Mouse (Mus musculus) intestine, embryonic 14.5 days (tissue): ENCODE results near the gene Il9. TPM values are rescaled to one million over a fixed set of nuclear protein-coding genes. Genes with fewer than 3 reads are reported as not detected.
A peak's percentile ranks its signal among the peaks of the same experiment; 100 is the strongest.

ENCODE experiments used
- ATAC-seq: fragments of 200-750 bp; cut with Nextera tagmentation; replicated peaks from 2 replicates; pipeline ENCODE4 v1.8.0; 2017; ENCODE audit warnings: low read depth, moderate number of reproducible peaks, moderate TSS enrichment, moderate library complexity; ENCODE audit not compliant: low FRiP score, low TSS enrichment
- DNase-seq: peaks from one replicate; pipeline ENCODE4 v3.0.0-alpha.2; 2018; ENCODE audit warnings: low spot score
- H3K27ac ChIP-seq: fragments of 300-500 bp; sonication (generic); 2 replicates; pipeline ENCODE4 v1.5.1; 2014; ENCODE audit warnings: low read depth, mild to moderate bottlenecking, control low read depth
- H3K27me3 ChIP-seq: fragments of 300-500 bp; sonication (generic); replicated peaks from 2 replicates; pipeline ENCODE4 v1.6.1; 2014; ENCODE audit warnings: low read length, control low read depth; ENCODE audit not compliant: control insufficient read depth, insufficient read depth
- H3K36me3 ChIP-seq: fragments of 300-500 bp; sonication (generic); 2 replicates; pipeline ENCODE4 v1.6.1; 2014; ENCODE audit warnings: low read length, control low read depth; ENCODE audit not compliant: control insufficient read depth, insufficient read depth
- H3K4me1 ChIP-seq: fragments of 300-500 bp; sonication (generic); replicated peaks from 2 replicates; pipeline ENCODE4 v1.6.1; 2014; ENCODE audit warnings: low read length, control low read depth, mixed read lengths; ENCODE audit not compliant: control insufficient read depth, insufficient read depth
- H3K4me2 ChIP-seq: fragments of 300-500 bp; sonication (generic); 2 replicates; pipeline ENCODE4 v1.6.1; 2014; ENCODE audit warnings: low read length
- H3K4me3 ChIP-seq: fragments of 300-500 bp; sonication (generic); 2 replicates; pipeline ENCODE4 v1.5.1; 2014; ENCODE audit warnings: low read depth, low read length, control low read depth, mixed read lengths
- H3K9ac ChIP-seq: fragments of 300-500 bp; sonication (generic); 2 replicates; pipeline ENCODE4 v1.6.1; 2014; ENCODE audit warnings: mild to moderate bottlenecking, low read length
- H3K9me3 ChIP-seq: fragments of 300-500 bp; sonication (generic); 2 replicates; pipeline ENCODE4 v1.6.1; 2016; ENCODE audit warnings: low read length, control low read depth; ENCODE audit not compliant: control insufficient read depth
- WGBS: fragments of 180-500 bp; shearing (Covaris S2); extraction: QIAGEN DNeasy Blood & Tissue Kit; methylation state at CpG from one replicate; pipeline ENCODE4 v1.1.7; 2014; 5-methylcytosine and 5-hydroxymethylcytosine counted together
- polyA plus RNA-seq: library from polyadenylated mRNA; unstranded; fragments of >200 nt; fragmentation: Nextera tagmentation; extraction: Ambion mirVana; gene quantifications from 2 replicates; pipeline ENCODE4 v1.2.1, GENCODE M21; 2014

Il9 gene
- polyA plus RNA-seq, 1 experiment from 2014 or later: not detected

- no peaks in the 10 kb centered on the region for H3K4me1 ChIP-seq
- no peak overlapping the region for H3K4me2 ChIP-seq
- 65% methylated on average over 7 of the region's 7 CpGs for WGBS
- H3K4me3 ChIP-seq: no peak overlapping the region
- no peaks in the 10 kb centered on the region for H3K36me3 ChIP-seq
- no peak overlapping the region for H3K27ac ChIP-seq
- no peaks in the 10 kb centered on the region for H3K9me3 ChIP-seq
- peaks cover 24% of the 10 kb centered on the region for H3K27me3 ChIP-seq
- ATAC-seq (no peak), DNase-seq (no peak)
- H3K9ac ChIP-seq: no peak overlapping the region
These were observed 38.6 kb downstream of the Il9 start for GRCm38 (mm10) chr13:56443411-56443810.

- H3K27me3 ChIP-seq: peaks cover 53% of the 10 kb centered on the region
- H3K36me3 ChIP-seq: no peaks in the 10 kb centered on the region
- 0 out of 2 replicates have a peak, but pooled peaks cover 3% of the 10 kb centered on the region for H3K4me1 ChIP-seq
- H3K9me3 ChIP-seq: no peaks in the 10 kb centered on the region
- peak within 1 kb of the TSS; percentile 34 for H3K4me3 ChIP-seq
- DNase-seq: peak; percentile 69
- H3K27ac ChIP-seq: no peak within 1 kb of the TSS
- H3K9ac ChIP-seq: peak within 1 kb of the TSS; percentile 1; the same call in 1 of the 2 replicates
- ATAC-seq: peak; percentile 58; the same call in 1 of the 2 replicates
- H3K4me2 ChIP-seq: peak within 1 kb of the TSS; percentile 55
- WGBS: 3% methylated on average over 51 of the region's 51 CpGs
These were observed 43.6 kb downstream of the Il9 start, which contains the start of gene Slc25a48 for GRCm38 (mm10) chr13:56438211-56439075. Slc25a48 (plus strand) TSS chr13:56438355.

DNA sequence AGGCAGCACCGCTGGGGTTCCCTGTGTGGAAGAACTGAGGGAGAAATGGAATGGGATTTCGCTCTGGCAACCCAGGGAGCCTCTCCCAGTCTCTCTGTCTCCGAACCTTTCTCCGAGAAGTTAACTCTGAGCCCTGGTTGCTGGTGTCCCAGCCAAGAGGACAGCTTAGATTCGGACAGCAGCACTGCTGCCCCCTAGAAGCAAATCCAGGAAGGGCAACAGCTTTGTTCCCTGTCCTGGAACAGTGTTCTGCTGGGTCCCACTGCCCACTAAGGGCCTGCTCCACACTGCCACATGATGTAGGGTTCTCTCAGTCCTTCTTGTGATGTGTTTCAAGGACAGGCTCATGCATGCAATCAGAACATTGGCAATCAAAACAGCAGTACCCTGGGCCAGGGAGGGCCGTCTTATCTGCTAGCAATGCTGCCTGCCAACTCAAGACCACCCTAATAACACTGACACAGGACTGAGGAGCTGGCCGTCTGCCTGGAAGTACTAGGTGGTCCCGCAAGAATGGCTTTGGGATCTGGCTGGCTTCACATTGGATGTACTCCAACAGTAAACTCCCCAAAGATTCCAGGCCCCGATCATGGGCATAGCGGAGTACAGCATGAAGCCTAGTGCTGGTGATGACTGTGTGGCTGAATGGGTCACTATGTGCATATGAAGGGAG, 46.3 kb downstream of the Il9 start:
- ATAC-seq (no peak), DNase-seq (no peak)
- H3K27ac ChIP-seq: no peak overlapping the region
- WGBS: 61% methylated on average over 10 of the region's 10 CpGs
- peaks cover 51% of the 10 kb centered on the region for H3K27me3 ChIP-seq
- H3K4me1 ChIP-seq: 0 out of 2 replicates have a peak, but pooled peaks cover 3% of the 10 kb centered on the region
- H3K9me3 ChIP-seq: no peaks in the 10 kb centered on the region
- no peak overlapping the region for H3K9ac ChIP-seq
- H3K4me2 ChIP-seq: no peak overlapping the region
- H3K36me3 ChIP-seq: no peaks in the 10 kb centered on the region
- no peak overlapping the region for H3K4me3 ChIP-seq

DNA sequence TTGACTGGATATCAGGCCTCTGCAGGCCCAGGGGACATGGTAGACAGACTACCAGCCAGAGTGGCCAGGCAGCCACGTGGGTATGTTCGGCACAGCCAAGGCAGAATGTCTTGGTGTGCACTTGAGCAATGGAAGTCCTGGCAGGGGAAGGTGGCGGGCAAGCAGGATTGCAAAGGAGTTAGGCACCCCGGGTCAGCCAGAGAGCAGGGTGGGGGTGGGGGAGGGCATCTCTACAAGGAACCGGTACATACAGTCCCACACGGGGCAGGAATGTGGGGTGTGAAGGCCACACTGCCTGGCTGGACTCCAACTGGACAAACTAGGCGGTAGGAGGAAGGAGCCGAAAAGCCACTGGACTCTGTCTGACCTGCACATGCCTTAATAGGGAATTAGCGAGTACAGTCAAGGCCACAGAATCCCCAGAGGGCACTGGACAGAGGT, 47.7 kb downstream of the Il9 start:
- WGBS: 83% methylated on average over 9 of the region's 9 CpGs
- Histone ChIP-seq H3K27ac (no peak overlapping the region), H3K9ac (no peak overlapping the region), H3K36me3 (no peaks in the 10 kb centered on the region), H3K9me3 (no peaks in the 10 kb centered on the region), H3K4me1 (0 out of 2 replicates have a peak, but pooled peaks cover 3% of the 10 kb centered on the region), H3K4me2 (no peak overlapping the region), H3K27me3 (peaks cover 38% of the 10 kb centered on the region), H3K4me3 (no peak overlapping the region)
- ATAC-seq (no peak), DNase-seq (no peak)

DNA sequence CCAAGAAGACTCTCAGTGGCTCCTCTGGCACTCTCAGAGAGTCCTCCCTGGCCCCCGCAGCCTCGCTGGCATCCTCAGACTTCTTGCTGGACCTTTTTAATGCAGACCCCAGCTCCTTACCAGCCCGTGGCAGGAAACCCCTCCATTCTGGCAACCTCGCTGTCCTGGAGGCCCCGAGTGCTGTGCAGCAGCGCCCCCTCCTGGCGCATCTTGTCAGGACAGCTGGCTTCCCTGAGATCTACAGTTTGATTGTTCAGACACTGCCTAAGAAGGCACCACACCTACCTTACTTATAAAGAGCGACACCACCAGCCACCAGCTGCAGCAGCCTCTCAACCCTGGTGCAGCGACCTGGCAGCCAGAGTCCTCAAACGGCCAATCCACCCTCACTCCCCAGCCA, 48.6 kb downstream of the Il9 start:
- Histone ChIP-seq H3K4me3 (no peak overlapping the region), H3K4me2 (no peak overlapping the region), H3K9ac (no peak overlapping the region), H3K27me3 (peaks cover 30% of the 10 kb centered on the region), H3K4me1 (0 out of 2 replicates have a peak, but pooled peaks cover 3% of the 10 kb centered on the region), H3K36me3 (no peaks in the 10 kb centered on the region), H3K27ac (no peak overlapping the region), H3K9me3 (no peaks in the 10 kb centered on the region)
- WGBS: 13% methylated on average over 10 of the region's 10 CpGs
- ATAC-seq: no peak
- peak; percentile 91 for DNase-seq

DNA sequence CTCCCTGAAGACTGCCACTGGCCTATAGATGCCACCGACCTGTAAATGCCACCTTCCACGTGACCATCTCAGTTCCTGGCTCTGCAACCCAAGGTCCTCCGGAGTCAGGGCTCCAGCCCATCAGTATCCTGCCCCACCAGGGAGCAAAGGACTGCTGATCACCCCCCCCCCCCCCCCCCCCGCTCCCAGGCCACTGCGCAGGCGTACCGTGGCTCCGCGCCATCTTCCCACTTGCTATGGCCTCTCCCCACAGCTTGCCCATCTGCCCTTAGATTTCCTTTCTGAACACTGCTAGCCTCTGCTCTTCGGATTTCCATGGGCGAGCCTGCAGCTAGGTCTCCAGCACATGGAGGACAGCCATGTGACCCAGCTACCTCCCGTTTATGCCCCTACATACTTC, 49.5 kb downstream of the Il9 start:
- H3K27me3 ChIP-seq: peaks cover 20% of the 10 kb centered on the region
- DNase-seq (no peak), ATAC-seq (no peak)
- no peaks in the 10 kb centered on the region for H3K9me3 ChIP-seq
- H3K4me3 ChIP-seq: no peak overlapping the region
- H3K36me3 ChIP-seq: no peaks in the 10 kb centered on the region
- WGBS: 88% methylated on average over 11 of the region's 12 CpGs
- no peak overlapping the region for H3K9ac ChIP-seq
- no peaks in the 10 kb centered on the region for H3K4me1 ChIP-seq
- no peak overlapping the region for H3K27ac ChIP-seq
- no peak overlapping the region for H3K4me2 ChIP-seq

Other genes with a start within 250 kb of the Il9 start
- gene Neurog1, start 230.1 kb downstream of the Il9 start, polyA plus RNA-seq: not detected in 2 replicates
- 5.3 and 5.7 TPM in 2 replicates for gene Cxcl14, start 185.7 kb downstream of the Il9 start, polyA plus RNA-seq
- not detected in 2 replicates for gene Gm3045, start 55.7 kb downstream of the Il9 start, polyA plus RNA-seq
- 0.05 TPM in 2 replicates for gene Slc25a48, start 43.9 kb downstream of the Il9 start, polyA plus RNA-seq
- 3.2 and 3.8 TPM in 2 replicates for gene Fbxl21, start 40.2 kb upstream of the Il9 start, polyA plus RNA-seq
- 10.5 and 14.1 TPM in 2 replicates for gene Lect2, start 66.3 kb upstream of the Il9 start, polyA plus RNA-seq
- 123 and 163 TPM in 2 replicates for gene Tgfbi, start 127.3 kb upstream of the Il9 start, polyA plus RNA-seq
- 37.5 and 39.9 TPM in 2 replicates for gene Smad5, start 220.8 kb upstream of the Il9 start, polyA plus RNA-seq